Mouse (Mus musculus): ENCODE results near the gene Zfp598.

- TF ChIP-seq CTCF (IDR thresholded peaks at IDR 0.05; ENCODE audit: low read depth, low read length) (no peak), POLR2A (IDR thresholded peaks at IDR 0.05; ENCODE audit: borderline replicate concordance, low read depth, low read length) (no peak)
These were observed 26.7 kb downstream of the Zfp598 start, which contains the start of the genes Gfer and Noxo1 for GRCm38 (mm10) chr17:24696011-24696697.

Measured in bone marrow macrophage, adult 2 months (primary cell).